Mouse (Mus musculus) spleen, postnatal 0 days (tissue): Measurements from ENCODE around the gene Mn1. TPM values are rescaled to one million over a fixed set of nuclear protein-coding genes. Genes with fewer than 3 reads are reported as not detected.

ENCODE experiments used
- polyA plus RNA-seq: library from polyadenylated mRNA; unstranded; fragments of >200 nt; fragmentation: Nextera tagmentation; extraction: Ambion mirVana; gene quantifications from 2 replicates; pipeline ENCODE4 v1.2.1, GENCODE M21; 2015

Mn1 gene
- 1.7 and 2.4 TPM in 2 replicates for polyA plus RNA-seq

DNA sequence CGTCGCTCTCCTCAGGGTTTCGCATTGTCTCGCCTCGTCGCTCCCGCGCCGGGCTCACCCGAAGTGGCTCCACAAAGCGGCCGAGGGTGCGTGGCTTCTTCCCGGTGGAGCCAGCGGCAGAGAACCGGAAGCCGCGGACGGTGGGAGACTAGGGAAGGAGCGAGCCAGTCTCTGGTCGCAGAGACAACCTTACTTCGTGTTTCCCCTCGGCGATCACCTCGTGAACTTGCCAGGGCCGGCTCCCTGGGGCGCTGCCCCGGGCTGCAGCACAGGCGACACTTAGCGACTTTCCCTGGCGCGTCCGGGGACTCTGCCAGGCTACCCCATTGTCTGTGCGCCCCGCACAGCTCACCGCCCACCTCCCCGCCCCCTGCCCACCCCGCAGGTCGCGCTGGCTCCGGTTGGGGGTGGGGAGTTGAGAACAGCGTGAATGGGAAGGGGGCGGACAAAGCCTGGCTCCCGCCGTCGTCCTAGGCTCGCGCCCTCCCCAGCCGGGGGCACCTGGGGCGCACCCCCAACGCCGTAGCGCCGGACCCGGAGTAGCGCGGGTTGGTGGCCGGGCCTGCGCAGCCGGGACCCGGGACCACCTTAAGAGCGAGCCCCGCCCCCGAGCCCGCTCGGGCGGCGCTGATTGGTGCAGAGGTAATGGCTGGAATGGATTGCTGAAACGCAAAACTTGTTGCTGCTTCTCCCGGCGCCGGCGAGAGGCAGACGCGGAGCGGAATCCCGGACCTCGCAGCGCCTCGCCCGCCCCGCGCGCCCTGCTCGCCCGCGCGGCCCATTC is at the start of gene Mn1:
TSS of gene Mn1 (plus strand) at position 772 of the 784 bp plus-strand sequence.

Other genes starting within 250 kb of the Mn1 start
- 28.1 and 32.8 TPM in 2 replicates for gene Pitpnb, start 86.6 kb upstream of the Mn1 start, polyA plus RNA-seq